Mouse (Mus musculus): ENCODE measurements around the gene 6720489N17Rik. TPM values are rescaled to one million over a fixed set of nuclear protein-coding genes. Genes with fewer than 3 reads are reported as not detected.

Gene 6720489N17Rik
- 0.66 and 2.7 TPM in 2 replicates for total RNA-seq (2023)

GRCm38 (mm10) chr13:62623577-62624276, at the start of gene 6720489N17Rik:
Gene 6720489N17Rik, minus strand, starts transcription at chr13:62624182.

GRCm38 (mm10) chr13:62571099-62571498, 52.9 kb downstream of the 6720489N17Rik start, which contains the start of gene Zfp934:
Gene Zfp934, minus strand, starts transcription at chr13:62571199.

GRCm38 (mm10) chr13:62558189-62559110, 65.5 kb downstream of the 6720489N17Rik start, which contains the start of gene Zfp935:
Gene Zfp935, minus strand, starts transcription at chr13:62558511.

Other genes with a start within 250 kb of the 6720489N17Rik start
- gene Gm3604, start 241.0 kb downstream of the 6720489N17Rik start, total RNA-seq (2023), result 0.27 TPM in 1 of 2 replicates, not detected in the other
- gene Gm49359, start 157.3 kb downstream of the 6720489N17Rik start, total RNA-seq (2023), result 7.0 TPM in 2 replicates
- not detected in 2 replicates for gene Zfp935, start 65.7 kb downstream of the 6720489N17Rik start, total RNA-seq (2023)
- 3.1 TPM in 2 replicates for gene Zfp934, start 53.0 kb downstream of the 6720489N17Rik start, total RNA-seq (2023)
- gene Platr25, start 136.5 kb upstream of the 6720489N17Rik start, total RNA-seq (2023), result 5.1 and 6.2 TPM in 2 replicates
- 0.77 and 1.4 TPM in 2 replicates for gene Gm5141, start 161.6 kb upstream of the 6720489N17Rik start, total RNA-seq (2023)
- gene Fbp2, start 234.2 kb upstream of the 6720489N17Rik start, total RNA-seq (2023), result not detected in 2 replicates

Measured in neutrophil, adult 65 days (primary cell).